ENCODE assay signal across 8 mouse cellular contexts in genomic region chr15:83602372-83603045, GRCm38 (mm10). TPM values are rescaled to one million over a fixed set of nuclear protein-coding genes. Genes with fewer than 3 reads are reported as not detected.
A peak's percentile ranks its signal among the peaks of the same experiment; 100 is the strongest.
DNase-seq lines count a peak whose midpoint lies in the region; ATAC-seq lines count a peak whose summit lies in the region.

No protein-coding gene starts in this region.

- H3K4me2 ChIP-seq in hindbrain, embryonic 11.5 days (replicated peaks; ENCODE audit: low read depth, low read length): no peak overlapping the region
- no peak overlapping the region for H3K4me2 ChIP-seq in forebrain, embryonic 13.5 days

- no peak overlapping the region for H3K27ac ChIP-seq in hindbrain, embryonic 11.5 days (ENCODE audit: low read depth, low read length)
- no peak overlapping the region for H3K27ac ChIP-seq in forebrain, embryonic 13.5 days

- no peaks in the 10 kb centered on the region for H3K9me3 ChIP-seq in hindbrain, embryonic 11.5 days (ENCODE audit: control insufficient read depth, low read length)
- H3K9me3 ChIP-seq in forebrain, embryonic 13.5 days (replicated peaks): no peaks in the 10 kb centered on the region

- intact Hi-C loops in heart, postnatal 36 days (cut with DNase I): no loop called here

- peak; percentile 54 for DNase-seq in ovary, adult 18-20 months (ENCODE audit: low spot score)
- no peak for DNase-seq in ovary, postnatal 36 days (ENCODE audit: low spot score)
- DNase-seq in heart, postnatal 36 days: peak; percentile 28 to 36
- peak; percentile 72 for DNase-seq in lung, postnatal 36 days
- DNase-seq in thymus, postnatal 14 days: peak; percentile 85
- DNase-seq in right cerebral cortex, postnatal 4 days: no peak
- DNase-seq in hindbrain, embryonic 11.5 days (ENCODE audit: low spot score): no peak

- 84% methylated on average over 13 of the region's 13 CpGs for WGBS in hindbrain, embryonic 11.5 days
- 85% methylated on average over 12 of the region's 13 CpGs for WGBS in forebrain, embryonic 13.5 days

- H3K36me3 ChIP-seq in hindbrain, embryonic 11.5 days (ENCODE audit: control insufficient read depth, insufficient read depth, low read length): peaks cover 5% of the 10 kb centered on the region; the same call in 1 of the 2 replicates
- no peaks in the 10 kb centered on the region for H3K36me3 ChIP-seq in forebrain, embryonic 13.5 days (ENCODE audit: poor library complexity, severe bottlenecking)

- H3K4me1 ChIP-seq in hindbrain, embryonic 11.5 days (replicated peaks; ENCODE audit: control insufficient read depth, insufficient read depth, low read length): no peaks in the 10 kb centered on the region
- H3K4me1 ChIP-seq in forebrain, embryonic 13.5 days: no peaks in the 10 kb centered on the region

- ATAC-seq in hindbrain, embryonic 11.5 days (ENCODE audit: low FRiP score): no peak
- ATAC-seq in forebrain, embryonic 13.5 days: no peak

- no peaks in the 10 kb centered on the region for H3K27me3 ChIP-seq in hindbrain, embryonic 11.5 days (ENCODE audit: control insufficient read depth, insufficient read depth, low read length)
- no peaks in the 10 kb centered on the region for H3K27me3 ChIP-seq in forebrain, embryonic 13.5 days

- no peak overlapping the region for H3K4me3 ChIP-seq in hindbrain, embryonic 11.5 days (ENCODE audit: low read depth, low read length)
- H3K4me3 ChIP-seq in forebrain, embryonic 13.5 days: no peak overlapping the region

- no peak overlapping the region for H3K9ac ChIP-seq in hindbrain, embryonic 11.5 days (ENCODE audit: low read depth, low read length)
- no peak overlapping the region for H3K9ac ChIP-seq in forebrain, embryonic 13.5 days

RNA-seq across cellular contexts. Expression of gene Ttll12, which starts 7.6 kb away (rescaled TPM):
- total RNA-seq in heart, postnatal 36 days (2021): 1 to 10 TPM; 5.6 to 6.5 TPM
- 43.4 and 43.6 TPM in 2 replicates for polyA plus RNA-seq in hindbrain, embryonic 11.5 days (2014; fragmentation: Nextera tagmentation; extraction: Ambion mirVana)
- 40.7 and 46.2 TPM in 2 replicates for polyA plus RNA-seq in forebrain, embryonic 13.5 days (2015; fragmentation: Nextera tagmentation; extraction: Ambion mirVana)

RNA-seq across cellular contexts. Expression of gene Mcat, which starts 38.9 kb away (rescaled TPM):
- total RNA-seq in heart, postnatal 36 days (2021): 10 to 100 TPM; 37.8 to 39.3 TPM
- 38.9 and 39.0 TPM in 2 replicates for polyA plus RNA-seq in hindbrain, embryonic 11.5 days (2014; fragmentation: Nextera tagmentation; extraction: Ambion mirVana)
- 32.4 and 38.9 TPM in 2 replicates for polyA plus RNA-seq in forebrain, embryonic 13.5 days (2015; fragmentation: Nextera tagmentation; extraction: Ambion mirVana)

RNA-seq across cellular contexts. Expression of gene Tspo, which starts 39.1 kb away (rescaled TPM):
- total RNA-seq in heart, postnatal 36 days (2021): 10 to 100 TPM; 60.2 to 68.3 TPM
- 27.4 and 32.0 TPM in 2 replicates for polyA plus RNA-seq in hindbrain, embryonic 11.5 days (2014; fragmentation: Nextera tagmentation; extraction: Ambion mirVana)
- polyA plus RNA-seq in forebrain, embryonic 13.5 days (2015; fragmentation: Nextera tagmentation; extraction: Ambion mirVana): 12.2 and 14.7 TPM in 2 replicates

Comparison
In these comparisons a context has a peak if more than half of its experiments do, and no peak if none do; other contexts are left out.
1. DNase-seq: peak in ovary, adult 18-20 months (single experiment), heart, postnatal 36 days (2 of 2), lung, postnatal 36 days (single experiment) and thymus, postnatal 14 days (single experiment); none in ovary, postnatal 36 days (single experiment), right cerebral cortex, postnatal 4 days (single experiment) and hindbrain, embryonic 11.5 days (single experiment).